Mouse (Mus musculus) thymus, adult 18-20 months (tissue): ENCODE results near the gene Palmd.

Source experiments
- DNase-seq, 2 experiments: peaks; one replicate each; pipeline ENCODE4 v3.0.0; 2022; ENCODE audit warnings: mixed read lengths in 2 of 2

Gene Palmd

GRCm38 (mm10) chr3:116891436-116892205 is 77.2 kb downstream of the Palmd start:
- no peak for DNase-seq

- DNase-seq = no peak
These were observed 78.2 kb downstream of the Palmd start for GRCm38 (mm10) chr3:116890576-116890975.

DNA sequence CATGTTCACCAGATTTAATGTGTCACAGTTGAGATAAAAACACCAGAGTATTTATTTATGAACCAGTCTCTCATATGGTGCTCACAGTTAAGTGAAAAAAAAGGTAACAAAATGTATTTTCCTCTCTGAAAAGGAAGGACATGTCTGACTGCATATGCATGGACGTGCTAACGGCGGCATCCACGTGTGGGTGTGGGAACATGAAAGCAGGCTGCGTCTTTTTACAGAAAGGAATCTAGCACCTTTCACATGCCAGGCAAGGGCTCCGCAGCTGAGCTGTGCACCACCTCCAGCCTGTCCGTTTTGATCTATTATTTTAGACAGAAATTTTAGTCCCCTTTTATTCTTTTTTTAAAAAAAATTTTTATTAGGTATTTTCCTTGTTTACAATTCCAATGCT is 79.4 kb downstream of the Palmd start:
- no peak for DNase-seq

GRCm38 (mm10) chr3:116884941-116885340 is 83.8 kb downstream of the Palmd start:
- DNase-seq = no peak

DNA sequence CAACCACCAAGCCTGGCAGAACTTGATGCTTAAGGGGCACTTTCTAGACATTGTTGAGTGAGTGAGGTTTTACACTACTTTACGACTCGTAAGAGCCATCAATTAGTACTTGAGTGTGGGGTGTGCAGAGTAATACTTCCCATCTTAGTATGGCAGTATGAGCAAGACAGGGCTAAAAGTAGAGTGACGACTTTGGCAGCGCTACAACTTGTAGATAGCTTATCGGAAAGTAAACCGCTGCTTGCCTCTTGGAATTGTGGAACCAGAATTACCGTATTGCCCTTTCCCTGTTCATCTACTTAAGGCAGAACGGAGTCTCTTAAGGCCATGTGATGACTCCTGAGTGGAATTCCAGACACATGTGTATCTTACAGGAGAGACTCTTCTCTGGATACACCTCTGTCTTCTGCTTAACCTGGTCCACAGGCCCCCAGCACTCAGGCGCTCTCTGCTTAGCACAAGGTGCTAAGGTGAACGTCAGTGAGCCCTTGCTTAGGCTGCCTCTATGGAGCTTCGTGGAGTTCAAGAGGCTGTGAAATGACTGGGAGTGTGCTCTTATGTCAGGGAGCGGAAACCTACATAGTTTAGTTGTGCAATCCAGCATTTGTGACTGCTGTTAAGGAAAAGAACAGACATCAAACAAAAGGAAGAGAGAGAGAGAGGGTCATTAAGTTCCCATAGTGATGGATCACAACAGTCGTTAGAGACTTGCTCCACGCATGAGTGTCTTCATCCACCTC is 86.4 kb downstream of the Palmd start:
- DNase-seq = no peak

DNA sequence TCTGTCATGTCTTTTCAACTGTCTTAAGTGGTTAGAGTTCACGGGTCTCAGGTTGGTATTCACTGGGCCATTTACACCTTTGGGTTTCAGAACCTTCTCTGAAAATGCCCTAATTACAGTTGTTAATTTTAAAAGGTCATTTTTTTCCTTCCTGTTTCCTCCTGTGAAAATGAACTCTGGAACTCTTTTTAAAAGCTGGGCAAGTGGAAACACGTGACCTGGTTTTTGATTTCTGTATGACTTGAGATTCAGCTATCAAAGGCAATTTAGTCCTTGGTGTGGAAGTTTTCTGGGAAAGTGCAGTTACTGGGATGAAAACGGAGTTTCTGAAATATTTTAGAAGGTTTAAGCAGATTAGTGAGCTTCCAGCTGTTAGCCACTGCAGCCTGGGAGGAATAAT is 98.4 kb downstream of the Palmd start:
- no peak for DNase-seq
